Mouse (Mus musculus) heart, embryonic 14.5 days (tissue): ENCODE measurements around the gene Prss45. TPM values are rescaled to one million over a fixed set of nuclear protein-coding genes. Genes with fewer than 3 reads are reported as not detected.

ENCODE experiments used
- ATAC-seq: fragments of 200-750 bp; cut with Nextera tagmentation; 2 replicates; pipeline ENCODE4 v1.8.0; 2017; ENCODE audit warnings: low read depth, moderate TSS enrichment; ENCODE audit not compliant: insufficient number of reproducible peaks, insufficient read depth, low FRiP score
- H3K27ac ChIP-seq, 2 experiments: fragments of 200-500 bp in 1 of 2; fragments of 300-500 bp in 1 of 2; sonication (generic) in 1 of 2; replicated peaks in 1 of 2; 2 replicates each; pipeline ENCODE4 v1.5.1; 2012 to 2014; ENCODE audit warnings: low read depth in 2 of 2, low read length in 2 of 2, control low read depth in 1 of 2, mild to moderate bottlenecking in 1 of 2, mixed read lengths in 1 of 2; ENCODE audit not compliant: control insufficient read depth in 1 of 2, insufficient read depth in 1 of 2
- H3K27me3 ChIP-seq: fragments of 300-500 bp; sonication (generic); 2 replicates; pipeline ENCODE4 v1.6.1; 2014; ENCODE audit warnings: mild to moderate bottlenecking, low read length, control low read depth; ENCODE audit not compliant: control insufficient read depth, insufficient read depth
- H3K36me3 ChIP-seq: fragments of 300-500 bp; sonication (generic); 2 replicates; pipeline ENCODE4 v1.6.1; 2014; ENCODE audit warnings: mild to moderate bottlenecking, control low read depth, low read length, mixed read lengths; ENCODE audit not compliant: control insufficient read depth, insufficient read depth
- H3K4me1 ChIP-seq, 2 experiments: fragments of 200-500 bp in 1 of 2; fragments of 300-500 bp in 1 of 2; sonication (generic) in 1 of 2; 2 replicates each; pipeline ENCODE4 v1.6.1; 2012 to 2014; ENCODE audit warnings: low read length in 2 of 2, control low read depth in 1 of 2, mixed read lengths in 1 of 2; ENCODE audit not compliant: control insufficient read depth in 2 of 2, insufficient read depth in 2 of 2
- H3K4me2 ChIP-seq: fragments of 300-500 bp; sonication (generic); 2 replicates; pipeline ENCODE4 v1.6.1; 2014; ENCODE audit warnings: mild to moderate bottlenecking, low read length
- H3K4me3 ChIP-seq, 2 experiments: fragments of 200-500 bp in 1 of 2; fragments of 300-500 bp in 1 of 2; sonication (generic) in 1 of 2; 2 replicates each; pipeline ENCODE4 v1.5.1; 2012 to 2014; ENCODE audit warnings: low read length in 2 of 2, mild to moderate bottlenecking in 2 of 2, control low read depth in 1 of 2, low read depth in 1 of 2, moderate library complexity in 1 of 2; ENCODE audit not compliant: control insufficient read depth in 1 of 2, insufficient read depth in 1 of 2
- H3K9ac ChIP-seq: fragments of 300-500 bp; sonication (generic); 2 replicates; pipeline ENCODE4 v1.6.1; 2014; ENCODE audit warnings: mild to moderate bottlenecking, low read length
- H3K9me3 ChIP-seq: fragments of 300-500 bp; sonication (generic); 2 replicates; pipeline ENCODE4 v1.6.1; 2016; ENCODE audit warnings: low read length, control low read depth; ENCODE audit not compliant: control insufficient read depth
- WGBS: fragments of 180-500 bp; shearing (Covaris S2); extraction: QIAGEN DNeasy Blood & Tissue Kit; methylation state at CpG from one replicate; pipeline ENCODE4 v1.1.7; 2014; 5-methylcytosine and 5-hydroxymethylcytosine counted together
- polyA plus RNA-seq: library from polyadenylated mRNA; unstranded; fragments of >200 nt; fragmentation: Nextera tagmentation; extraction: Ambion mirVana; gene quantifications from 2 replicates; pipeline ENCODE4 v1.2.1, GENCODE M21; 2014

The Prss45 gene
- polyA plus RNA-seq, 1 experiment from 2014 or later = not detected

GRCm38 (mm10) chr9:110836112-110836511 lies 1.7 kb downstream of the Prss45 start:
- 67% methylated on average over 2 of the region's 2 CpGs for WGBS
- no peak overlapping the region for H3K4me3 ChIP-seq
- no peaks in the 10 kb centered on the region for H3K9me3 ChIP-seq
- H3K27me3 ChIP-seq = no peaks in the 10 kb centered on the region; the same call in 1 of the 2 replicates
- H3K27ac ChIP-seq = no peak overlapping the region
- no peak overlapping the region for H3K9ac ChIP-seq
- no peak for ATAC-seq
- H3K36me3 ChIP-seq = no peaks in the 10 kb centered on the region
- no peak overlapping the region for H3K4me2 ChIP-seq
- no peaks in the 10 kb centered on the region for H3K4me1 ChIP-seq

GRCm38 (mm10) chr9:110840905-110841304 lies 6.5 kb downstream of the Prss45 start:
- 87% methylated on average over 6 of the region's 6 CpGs for WGBS
- Histone ChIP-seq H3K4me2 (no peak overlapping the region), H3K9ac (no peak overlapping the region), H3K9me3 (no peaks in the 10 kb centered on the region), H3K36me3 (no peaks in the 10 kb centered on the region), H3K27me3 (no peaks in the 10 kb centered on the region), H3K4me1 (no peaks in the 10 kb centered on the region), H3K4me3 (no peak overlapping the region), H3K27ac (no peak overlapping the region)
- no peak for ATAC-seq

DNA sequence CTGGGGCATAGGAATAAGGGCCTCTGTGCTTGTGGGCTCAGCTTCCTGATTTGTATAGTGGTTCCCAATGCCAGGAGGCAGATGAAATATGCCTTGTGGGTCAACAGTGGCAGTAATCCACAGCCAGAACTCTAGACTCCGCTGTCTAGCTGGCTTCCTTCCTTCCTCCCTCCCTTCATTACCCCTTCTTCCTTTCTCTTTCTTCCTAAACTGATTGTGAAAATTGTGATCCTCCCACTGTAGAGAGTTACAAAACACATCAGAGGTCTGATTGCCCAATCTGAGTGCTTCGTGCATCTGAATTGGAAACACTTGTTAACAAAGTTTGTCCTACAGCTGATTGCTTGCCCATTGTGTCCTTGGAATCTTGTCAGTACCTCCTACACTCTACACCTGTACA lies 7.0 kb downstream of the Prss45 start:
- no peaks in the 10 kb centered on the region for H3K27me3 ChIP-seq
- 62% methylated on average over 2 of the region's 2 CpGs for WGBS
- ATAC-seq = no peak
- no peak overlapping the region for H3K4me2 ChIP-seq
- H3K9me3 ChIP-seq = no peaks in the 10 kb centered on the region
- H3K4me3 ChIP-seq = no peak overlapping the region
- no peaks in the 10 kb centered on the region for H3K36me3 ChIP-seq
- H3K4me1 ChIP-seq = no peaks in the 10 kb centered on the region
- H3K9ac ChIP-seq = no peak overlapping the region
- no peak overlapping the region for H3K27ac ChIP-seq

DNA sequence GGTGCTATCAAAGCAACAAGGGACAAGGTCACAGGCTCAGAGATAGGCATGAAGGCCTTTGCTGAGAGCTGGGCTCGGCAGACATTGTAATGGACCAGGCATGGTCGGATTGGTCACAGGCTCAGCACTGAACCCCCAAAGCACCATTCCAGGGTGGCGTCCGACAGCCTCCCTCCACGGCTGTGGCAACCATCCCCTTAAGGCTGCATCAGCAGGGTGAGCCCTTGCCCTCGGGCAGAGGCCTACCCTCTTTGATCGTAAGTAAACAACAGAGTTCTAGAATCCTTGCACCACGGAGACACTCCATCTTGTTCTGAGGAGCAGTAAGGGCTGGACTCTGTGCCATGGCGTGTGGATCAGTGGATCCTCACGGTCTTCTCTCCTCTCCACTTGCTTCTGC lies 9.8 kb downstream of the Prss45 start, which contains the start of gene Prss46:
Prss46 (plus strand) TSS at position 301 of the 400 bp plus-strand sequence.
- no peak for ATAC-seq
- Histone ChIP-seq H3K27me3 (no peaks in the 10 kb centered on the region), H3K9me3 (no peaks in the 10 kb centered on the region), H3K4me3 (no peak within 1 kb of the TSS), H3K4me2 (no peak within 1 kb of the TSS), H3K9ac (no peak within 1 kb of the TSS), H3K4me1 (no peaks in the 10 kb centered on the region), H3K27ac (no peak within 1 kb of the TSS), H3K36me3 (no peaks in the 10 kb centered on the region)
- WGBS = 78% methylated on average over 10 of the region's 10 CpGs

- H3K9me3 ChIP-seq = no peaks in the 10 kb centered on the region
- no peaks in the 10 kb centered on the region for H3K4me1 ChIP-seq
- H3K4me3 ChIP-seq = no peak overlapping the region
- H3K27me3 ChIP-seq = no peaks in the 10 kb centered on the region
- whole genome bisulfite sequencing = 70% methylated on average over 7 of the region's 7 CpGs
- H3K27ac ChIP-seq = no peak overlapping the region
- H3K36me3 ChIP-seq = no peaks in the 10 kb centered on the region
- no peak overlapping the region for H3K9ac ChIP-seq
- no peak overlapping the region for H3K4me2 ChIP-seq
- no peak for ATAC-seq
These were observed 14.8 kb downstream of the Prss45 start for GRCm38 (mm10) chr9:110849162-110849561.

GRCm38 (mm10) chr9:110855903-110856302 lies 21.5 kb downstream of the Prss45 start:
- WGBS = 52% methylated on average over 7 of the region's 7 CpGs
- no peak for ATAC-seq

DNA sequence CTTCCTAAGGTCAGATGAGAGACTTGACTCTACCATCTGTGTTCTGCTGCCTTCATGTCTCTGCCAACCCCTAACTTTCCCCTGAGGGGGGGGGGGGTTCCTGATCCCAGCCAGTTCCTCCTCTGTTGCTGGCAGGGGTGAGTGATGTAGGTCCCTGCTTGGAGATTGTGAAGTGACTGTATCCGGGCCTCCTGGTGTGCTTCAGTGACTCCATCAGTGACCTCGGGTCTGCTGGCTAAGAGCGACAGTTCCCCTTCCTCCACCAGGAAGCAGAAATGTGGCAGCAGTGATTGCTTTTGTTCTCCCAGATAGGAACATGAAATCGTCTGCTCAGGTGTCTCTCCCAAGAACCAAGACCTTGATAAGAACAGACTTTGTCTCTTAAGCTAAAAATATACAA lies 22.5 kb downstream of the Prss45 start:
- 30% methylated on average over 4 of the region's 4 CpGs for WGBS
- Histone ChIP-seq H3K4me1 (peaks cover 3 to 5% of the 10 kb centered on the region in 2 experiments; a peak in 2 of 4 replicates), H3K27me3 (peaks cover 18% of the 10 kb centered on the region), H3K27ac (no peak overlapping the region), H3K9ac (no peak overlapping the region), H3K36me3 (no peaks in the 10 kb centered on the region), H3K4me3 (no peak overlapping the region), H3K4me2 (no peak overlapping the region), H3K9me3 (no peaks in the 10 kb centered on the region)
- ATAC-seq = no peak

More at GRCm38 (mm10) chr9:110855903-110856302, 21.5 kb downstream of the Prss45 start:
- no peak overlapping the region for H3K4me2 ChIP-seq
- peaks cover 3 to 5% of the 10 kb centered on the region in 2 experiments; a peak in 2 of 4 replicates for H3K4me1 ChIP-seq
- H3K27me3 ChIP-seq = peaks cover 18% of the 10 kb centered on the region
- H3K27ac ChIP-seq = no peak overlapping the region
- H3K36me3 ChIP-seq = no peaks in the 10 kb centered on the region
- no peak overlapping the region for H3K4me3 ChIP-seq
- H3K9ac ChIP-seq = no peak overlapping the region
- no peaks in the 10 kb centered on the region for H3K9me3 ChIP-seq
